Mouse (Mus musculus): Measurements from ENCODE around the gene Crygn. TPM values are rescaled to one million over a fixed set of nuclear protein-coding genes. Genes with fewer than 3 reads are reported as not detected.

Gene Crygn
- polyA plus RNA-seq, 1 experiment from 2014 or later: 1.4 TPM

- no peaks in the 10 kb centered on the region for H3K9me3 ChIP-seq (replicated peaks; ENCODE audit: control insufficient read depth, low read length, poor library complexity, severe bottlenecking)
- H3K9ac ChIP-seq (ENCODE audit: low read depth, low read length): no peak overlapping the region
- H3K4me2 ChIP-seq (ENCODE audit: low read length): no peak overlapping the region
- 0 out of 2 replicates have a peak, but pooled peaks have one; percentile 51 for ATAC-seq
- peaks cover 8% of the 10 kb centered on the region for H3K27me3 ChIP-seq (ENCODE audit: control insufficient read depth, insufficient read depth, low read depth, low read length)
- peaks cover under 1% of the 10 kb centered on the region; the same call in 1 of the 2 replicates for H3K4me1 ChIP-seq (ENCODE audit: control insufficient read depth, insufficient read depth, low read length)
- H3K36me3 ChIP-seq (ENCODE audit: control insufficient read depth, insufficient read depth, low read length): no peaks in the 10 kb centered on the region
- H3K27ac ChIP-seq (ENCODE audit: low read length): peak overlapping the region; percentile 42; the same call in 1 of the 2 replicates
- H3K4me3 ChIP-seq (ENCODE audit: low read depth, low read length): no peak overlapping the region
- WGBS: 53% methylated on average over 5 of the region's 5 CpGs
These were observed 33.0 kb downstream of the Crygn start for GRCm38 (mm10) chr5:24724805-24725204.

- no peak overlapping the region for H3K9ac ChIP-seq (ENCODE audit: low read depth, low read length)
- H3K4me3 ChIP-seq (ENCODE audit: low read depth, low read length): no peak overlapping the region
- H3K9me3 ChIP-seq (replicated peaks; ENCODE audit: control insufficient read depth, low read length, poor library complexity, severe bottlenecking): no peaks in the 10 kb centered on the region
- no peaks in the 10 kb centered on the region for H3K36me3 ChIP-seq (ENCODE audit: control insufficient read depth, insufficient read depth, low read length)
- no peak overlapping the region for H3K4me2 ChIP-seq (ENCODE audit: low read length)
- peaks cover 3% of the 10 kb centered on the region for H3K27me3 ChIP-seq (ENCODE audit: control insufficient read depth, insufficient read depth, low read depth, low read length)
- no peak overlapping the region; the same call in 1 of the 2 replicates for H3K27ac ChIP-seq (ENCODE audit: low read length)
- no peaks in the 10 kb centered on the region for H3K4me1 ChIP-seq (ENCODE audit: control insufficient read depth, insufficient read depth, low read length)
- ATAC-seq: no peak
- 79% methylated on average over 5 of the region's 5 CpGs for WGBS
These were observed 33.6 kb downstream of the Crygn start for GRCm38 (mm10) chr5:24724270-24724634.

- no peaks in the 10 kb centered on the region for H3K36me3 ChIP-seq (ENCODE audit: control insufficient read depth, insufficient read depth, low read length)
- H3K27ac ChIP-seq (ENCODE audit: low read length): no peak overlapping the region
- H3K9me3 ChIP-seq (replicated peaks; ENCODE audit: control insufficient read depth, low read length, poor library complexity, severe bottlenecking): no peaks in the 10 kb centered on the region
- no peaks in the 10 kb centered on the region for H3K4me1 ChIP-seq (ENCODE audit: control insufficient read depth, insufficient read depth, low read length)
- H3K4me2 ChIP-seq (ENCODE audit: low read length): no peak overlapping the region
- no peak overlapping the region for H3K4me3 ChIP-seq (ENCODE audit: low read depth, low read length)
- no peak for ATAC-seq
- H3K27me3 ChIP-seq (ENCODE audit: control insufficient read depth, insufficient read depth, low read depth, low read length): no peaks in the 10 kb centered on the region; the same call in 1 of the 2 replicates
- 52% methylated on average over 11 of the region's 11 CpGs for WGBS
- no peak overlapping the region for H3K9ac ChIP-seq (ENCODE audit: low read depth, low read length)
These were observed 34.1 kb downstream of the Crygn start for GRCm38 (mm10) chr5:24723527-24724269.

- H3K4me2 ChIP-seq (ENCODE audit: low read length): no peak overlapping the region
- H3K4me3 ChIP-seq (ENCODE audit: low read depth, low read length): no peak overlapping the region
- ATAC-seq: no peak
- no peaks in the 10 kb centered on the region for H3K9me3 ChIP-seq (replicated peaks; ENCODE audit: control insufficient read depth, low read length, poor library complexity, severe bottlenecking)
- WGBS: 89% methylated on average over 3 of the region's 3 CpGs
- no peak overlapping the region for H3K27ac ChIP-seq (ENCODE audit: low read length)
- H3K4me1 ChIP-seq (ENCODE audit: control insufficient read depth, insufficient read depth, low read length): no peaks in the 10 kb centered on the region
- no peaks in the 10 kb centered on the region for H3K36me3 ChIP-seq (ENCODE audit: control insufficient read depth, insufficient read depth, low read length)
- no peaks in the 10 kb centered on the region for H3K27me3 ChIP-seq (ENCODE audit: control insufficient read depth, insufficient read depth, low read depth, low read length)
- no peak overlapping the region for H3K9ac ChIP-seq (ENCODE audit: low read depth, low read length)
These were observed 38.0 kb downstream of the Crygn start for GRCm38 (mm10) chr5:24719852-24720251.

GRCm38 (mm10) chr5:24718076-24718475, 39.7 kb downstream of the Crygn start:
- H3K4me1 ChIP-seq (ENCODE audit: control insufficient read depth, insufficient read depth, low read length): no peaks in the 10 kb centered on the region
- H3K4me3 ChIP-seq (ENCODE audit: low read depth, low read length): no peak overlapping the region
- no peaks in the 10 kb centered on the region for H3K9me3 ChIP-seq (replicated peaks; ENCODE audit: control insufficient read depth, low read length, poor library complexity, severe bottlenecking)
- WGBS: 94% methylated on average over 6 of the region's 6 CpGs
- H3K27me3 ChIP-seq (ENCODE audit: control insufficient read depth, insufficient read depth, low read depth, low read length): no peaks in the 10 kb centered on the region
- H3K9ac ChIP-seq (ENCODE audit: low read depth, low read length): no peak overlapping the region
- ATAC-seq: no peak
- H3K4me2 ChIP-seq (ENCODE audit: low read length): no peak overlapping the region
- no peak overlapping the region for H3K27ac ChIP-seq (ENCODE audit: low read length)
- no peaks in the 10 kb centered on the region for H3K36me3 ChIP-seq (ENCODE audit: control insufficient read depth, insufficient read depth, low read length)

- no peak overlapping the region for H3K4me2 ChIP-seq (ENCODE audit: low read length)
- no peak overlapping the region for H3K4me3 ChIP-seq (ENCODE audit: low read depth, low read length)
- H3K9me3 ChIP-seq (replicated peaks; ENCODE audit: control insufficient read depth, low read length, poor library complexity, severe bottlenecking): 0 out of 2 replicates have a peak, but pooled peaks cover 3% of the 10 kb centered on the region
- no peak for ATAC-seq
- H3K4me1 ChIP-seq (ENCODE audit: control insufficient read depth, insufficient read depth, low read length): no peaks in the 10 kb centered on the region
- H3K27me3 ChIP-seq (ENCODE audit: control insufficient read depth, insufficient read depth, low read depth, low read length): no peaks in the 10 kb centered on the region
- no peak overlapping the region for H3K27ac ChIP-seq (ENCODE audit: low read length)
- H3K36me3 ChIP-seq (ENCODE audit: control insufficient read depth, insufficient read depth, low read length): peaks cover 10% of the 10 kb centered on the region
- WGBS: 89% methylated on average over 6 of the region's 6 CpGs
- H3K9ac ChIP-seq (ENCODE audit: low read depth, low read length): no peak overlapping the region
These were observed 43.8 kb downstream of the Crygn start for GRCm38 (mm10) chr5:24713987-24714386.

- Histone ChIP-seq H3K4me2 (ENCODE audit: low read length) (no peak overlapping the region), H3K27ac (ENCODE audit: low read length) (no peak overlapping the region), H3K27me3 (ENCODE audit: control insufficient read depth, insufficient read depth, low read depth, low read length) (no peaks in the 10 kb centered on the region), H3K36me3 (ENCODE audit: control insufficient read depth, insufficient read depth, low read length) (peaks cover 10% of the 10 kb centered on the region), H3K9me3 (replicated peaks; ENCODE audit: control insufficient read depth, low read length, poor library complexity, severe bottlenecking) (0 out of 2 replicates have a peak, but pooled peaks cover 3% of the 10 kb centered on the region), H3K9ac (ENCODE audit: low read depth, low read length) (no peak overlapping the region), H3K4me3 (ENCODE audit: low read depth, low read length) (no peak overlapping the region), H3K4me1 (ENCODE audit: control insufficient read depth, insufficient read depth, low read length) (no peaks in the 10 kb centered on the region)
- ATAC-seq: 0 out of 2 replicates have a peak, but pooled peaks have one; percentile 65
- WGBS: 84% methylated on average over 2 of the region's 2 CpGs
These were observed 44.6 kb downstream of the Crygn start for GRCm38 (mm10) chr5:24713199-24713598.

- Histone ChIP-seq H3K9me3 (replicated peaks; ENCODE audit: control insufficient read depth, low read length, poor library complexity, severe bottlenecking) (0 out of 2 replicates have a peak, but pooled peaks cover 3% of the 10 kb centered on the region), H3K27me3 (ENCODE audit: control insufficient read depth, insufficient read depth, low read depth, low read length) (no peaks in the 10 kb centered on the region), H3K4me1 (ENCODE audit: control insufficient read depth, insufficient read depth, low read length) (no peaks in the 10 kb centered on the region), H3K27ac (ENCODE audit: low read length) (no peak overlapping the region), H3K4me3 (ENCODE audit: low read depth, low read length) (no peak overlapping the region), H3K36me3 (ENCODE audit: control insufficient read depth, insufficient read depth, low read length) (peaks cover 15% of the 10 kb centered on the region), H3K9ac (ENCODE audit: low read depth, low read length) (no peak overlapping the region), H3K4me2 (ENCODE audit: low read length) (no peak overlapping the region)
- ATAC-seq: no peak
- WGBS: 97% methylated on average over 6 of the region's 6 CpGs
These were observed 46.2 kb downstream of the Crygn start for GRCm38 (mm10) chr5:24711615-24712014.

GRCm38 (mm10) chr5:24709962-24710361, 47.8 kb downstream of the Crygn start:
- Histone ChIP-seq H3K4me2 (ENCODE audit: low read length) (no peak overlapping the region), H3K27me3 (ENCODE audit: control insufficient read depth, insufficient read depth, low read depth, low read length) (no peaks in the 10 kb centered on the region), H3K4me1 (ENCODE audit: control insufficient read depth, insufficient read depth, low read length) (no peaks in the 10 kb centered on the region), H3K9ac (ENCODE audit: low read depth, low read length) (no peak overlapping the region), H3K4me3 (ENCODE audit: low read depth, low read length) (no peak overlapping the region), H3K27ac (ENCODE audit: low read length) (no peak overlapping the region), H3K36me3 (ENCODE audit: control insufficient read depth, insufficient read depth, low read length) (peaks cover 31% of the 10 kb centered on the region), H3K9me3 (replicated peaks; ENCODE audit: control insufficient read depth, low read length, poor library complexity, severe bottlenecking) (0 out of 2 replicates have a peak, but pooled peaks cover 3% of the 10 kb centered on the region)
- no peak for ATAC-seq
- 66% methylated on average over 2 of the region's 2 CpGs for WGBS

Data from midbrain, embryonic 16.5 days (tissue).